Mouse (Mus musculus): ENCODE measurements around the gene Mrvi1. TPM values are rescaled to one million over a fixed set of nuclear protein-coding genes. Genes with fewer than 3 reads are reported as not detected.
A peak's percentile ranks its signal among the peaks of the same experiment; 100 is the strongest.

Gene Mrvi1
- total RNA-seq, 2 experiments from 2014 or later: 0.91 TPM; not detected in 1

DNA sequence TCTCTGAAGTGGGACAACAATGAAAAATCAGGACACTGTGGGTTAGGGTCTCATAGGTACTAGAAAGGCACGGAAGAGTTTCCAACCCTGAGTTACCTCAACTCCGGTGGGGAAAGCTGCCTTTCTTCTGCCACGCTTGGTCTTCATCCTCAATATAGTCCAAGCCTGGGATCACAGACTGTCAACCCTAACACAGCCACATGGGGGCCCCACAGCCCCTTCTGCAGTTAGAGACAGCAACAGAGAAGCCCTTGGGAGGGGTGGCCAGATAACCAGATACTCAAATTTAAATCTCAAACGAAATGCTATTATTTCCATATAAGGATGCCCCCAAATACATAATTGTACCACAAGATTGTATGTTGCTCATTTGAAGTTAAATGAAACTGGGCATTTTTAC is 503 bp upstream of the Mrvi1 start:
- ATAC-seq (replicated peaks; ENCODE audit: poor library complexity): peak; percentile 95

DNA sequence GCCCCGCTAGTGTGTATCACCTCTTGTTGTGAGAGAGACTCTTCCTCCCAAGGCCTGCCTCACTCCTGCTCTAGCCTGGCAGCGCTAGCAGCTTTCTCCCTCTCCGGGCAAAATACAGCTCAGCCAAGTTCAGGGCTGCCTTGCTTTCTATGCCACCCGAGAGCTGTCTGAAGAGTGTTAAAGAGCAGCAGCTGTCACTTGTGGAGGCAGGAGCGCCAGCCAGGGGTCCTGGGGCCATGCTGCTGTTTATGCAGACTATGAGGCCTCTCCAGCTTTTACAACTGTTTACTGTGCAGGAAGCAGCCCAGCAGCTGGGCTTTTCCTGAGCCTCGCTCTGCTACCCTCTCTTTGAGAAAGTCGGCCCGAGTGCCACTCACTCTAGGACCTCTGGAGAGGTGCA is 1.2 kb downstream of the Mrvi1 start:
- no peak for ATAC-seq (replicated peaks; ENCODE audit: poor library complexity)

DNA sequence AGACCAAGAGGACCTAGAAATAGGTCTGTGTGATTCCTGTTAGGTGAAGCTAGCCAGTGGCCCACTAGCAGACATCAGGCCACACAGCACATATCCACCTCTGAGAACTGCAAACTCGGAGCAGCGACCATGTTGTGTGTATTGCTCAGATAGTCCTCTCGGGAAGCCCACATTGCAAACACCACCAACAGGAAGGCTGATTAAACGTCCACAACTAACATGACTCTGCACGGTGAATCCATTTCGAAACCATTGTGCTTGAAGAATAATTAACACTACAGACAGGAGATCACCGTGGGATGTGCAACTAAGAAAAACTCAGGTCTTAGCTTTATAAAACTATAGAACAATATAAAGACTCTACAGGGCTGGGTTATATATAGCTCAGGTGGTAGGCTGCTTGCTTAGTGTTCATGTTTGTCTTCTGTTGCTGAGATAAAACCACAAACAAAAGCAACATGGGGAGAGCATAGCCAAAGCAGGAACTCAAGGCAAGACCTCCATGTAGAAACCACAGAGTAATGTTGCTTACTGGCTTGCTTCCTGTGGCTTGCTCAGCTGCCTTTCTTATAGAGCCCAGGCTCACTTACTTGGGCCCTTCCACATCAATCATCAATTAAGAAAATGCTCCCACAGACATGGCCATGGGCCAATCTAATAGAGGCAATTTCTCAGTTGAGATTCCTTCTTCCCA is 4.4 kb downstream of the Mrvi1 start:
- ATAC-seq (replicated peaks; ENCODE audit: poor library complexity): peak; percentile 46

DNA sequence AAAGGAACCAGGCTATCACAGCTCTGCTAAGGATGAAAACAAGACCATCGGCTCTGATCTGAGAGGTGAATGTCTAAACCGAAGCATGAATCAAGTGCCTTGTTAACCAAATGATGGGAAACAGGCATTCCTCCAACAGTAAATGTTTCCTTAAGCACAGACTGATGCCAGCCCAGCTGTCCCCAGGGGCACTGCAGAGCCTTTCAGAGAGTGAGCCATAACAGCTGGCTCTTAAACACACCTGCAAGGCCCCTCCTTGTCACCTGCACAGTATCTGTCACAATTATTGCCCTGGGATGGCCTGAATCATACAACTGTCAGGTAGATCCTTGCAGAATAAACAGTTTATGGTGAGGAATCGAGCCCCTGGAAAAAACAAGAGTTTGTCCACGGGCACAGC is 8.8 kb downstream of the Mrvi1 start:
- ATAC-seq (replicated peaks; ENCODE audit: poor library complexity): no peak

DNA sequence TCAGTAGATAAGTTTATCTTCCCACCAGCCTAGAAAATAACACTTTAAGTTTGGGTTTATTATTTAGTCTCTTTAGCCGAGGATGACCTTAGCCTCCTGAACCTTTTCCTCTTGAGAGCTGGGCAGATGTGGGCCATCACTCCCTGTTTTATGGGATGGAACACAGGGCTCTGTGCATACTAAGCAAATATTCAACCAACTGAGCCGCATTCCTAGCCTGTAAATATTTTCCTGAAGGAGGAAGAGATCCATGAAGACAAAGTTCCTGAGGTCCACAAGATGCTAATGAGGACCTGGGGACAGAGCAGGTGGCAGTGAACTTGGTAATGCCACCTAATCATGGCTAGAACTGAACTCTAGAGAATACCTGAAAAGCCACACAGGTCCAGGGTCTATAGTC is 9.5 kb downstream of the Mrvi1 start:
- no peak for ATAC-seq (replicated peaks; ENCODE audit: poor library complexity)

DNA sequence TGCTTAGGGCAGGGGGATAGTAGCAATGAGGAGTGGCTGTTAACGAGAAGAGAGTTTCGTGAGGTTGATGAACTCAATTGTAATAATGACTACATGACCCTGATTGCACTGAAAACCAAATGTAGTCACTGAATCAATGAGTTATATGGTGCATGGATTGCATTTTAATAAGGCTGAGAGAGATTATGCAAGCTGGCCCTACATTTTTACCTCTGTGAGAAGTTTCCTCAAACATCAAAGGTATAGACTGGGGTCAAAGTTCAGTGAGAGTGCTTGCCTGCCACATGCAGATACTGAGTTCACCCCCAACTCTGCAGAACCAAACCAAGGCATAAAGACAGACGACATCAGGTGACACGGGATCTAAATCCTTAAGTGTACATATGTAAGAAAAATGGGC is 14.9 kb downstream of the Mrvi1 start:
- ATAC-seq (replicated peaks; ENCODE audit: poor library complexity): no peak

DNA sequence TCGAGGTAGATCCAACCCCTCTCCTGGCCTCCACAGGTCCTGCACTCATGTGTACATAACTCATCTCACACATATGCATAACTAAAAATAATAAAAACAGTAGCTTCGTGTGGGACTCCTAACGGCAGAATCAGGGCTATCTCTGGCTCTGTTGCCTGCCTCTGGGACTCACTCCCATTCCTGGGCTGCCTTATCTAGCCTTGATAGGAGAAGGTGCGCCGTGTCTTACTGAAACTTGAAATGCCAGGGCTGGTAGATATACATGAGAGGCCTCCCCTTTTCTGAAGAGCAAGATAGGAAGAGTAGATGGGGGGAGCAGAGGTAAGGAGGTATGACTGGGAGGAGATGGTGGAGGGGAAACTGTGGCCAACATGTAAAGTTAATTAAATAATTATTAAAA is 15.4 kb downstream of the Mrvi1 start:
- ATAC-seq (replicated peaks; ENCODE audit: poor library complexity): no peak

DNA sequence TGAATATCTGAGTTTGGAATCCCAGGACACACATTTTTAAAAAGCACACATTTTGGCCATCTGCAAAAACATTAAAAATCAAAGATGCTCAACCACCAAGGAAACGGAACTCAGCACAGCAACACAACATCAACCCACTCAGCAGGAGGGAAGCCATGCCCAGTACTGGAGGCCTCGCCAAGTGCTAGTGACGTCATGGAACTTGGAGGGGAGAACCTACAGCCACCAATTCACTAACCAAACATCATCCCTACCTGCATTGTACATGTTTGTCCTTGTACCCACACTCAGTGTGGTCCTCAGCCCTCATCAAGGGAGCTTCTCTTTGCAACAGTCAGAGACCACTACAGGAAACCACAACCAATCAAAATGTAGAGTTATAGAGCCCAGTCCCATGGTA is 16.9 kb downstream of the Mrvi1 start:
- no peak for ATAC-seq (replicated peaks; ENCODE audit: poor library complexity)

DNA sequence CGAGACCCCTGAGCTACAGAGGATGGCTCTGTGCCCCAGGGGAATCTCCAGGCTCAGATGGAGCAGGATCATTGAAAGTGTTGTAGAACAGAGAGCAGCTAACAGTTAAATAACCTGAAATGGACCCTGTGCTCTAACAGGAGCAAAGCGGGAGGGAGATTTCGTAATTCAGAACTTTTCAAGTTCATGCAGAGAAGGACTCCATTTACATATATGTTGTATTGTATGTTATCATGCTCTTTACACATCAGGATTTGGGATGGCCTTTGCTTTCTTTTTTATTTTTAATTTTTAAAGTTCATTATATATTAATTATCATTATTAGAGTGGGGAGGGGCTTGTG is 18.6 kb downstream of the Mrvi1 start:
- ATAC-seq (replicated peaks; ENCODE audit: poor library complexity): 0 out of 2 replicates have a peak, but pooled peaks have one; percentile 4

DNA sequence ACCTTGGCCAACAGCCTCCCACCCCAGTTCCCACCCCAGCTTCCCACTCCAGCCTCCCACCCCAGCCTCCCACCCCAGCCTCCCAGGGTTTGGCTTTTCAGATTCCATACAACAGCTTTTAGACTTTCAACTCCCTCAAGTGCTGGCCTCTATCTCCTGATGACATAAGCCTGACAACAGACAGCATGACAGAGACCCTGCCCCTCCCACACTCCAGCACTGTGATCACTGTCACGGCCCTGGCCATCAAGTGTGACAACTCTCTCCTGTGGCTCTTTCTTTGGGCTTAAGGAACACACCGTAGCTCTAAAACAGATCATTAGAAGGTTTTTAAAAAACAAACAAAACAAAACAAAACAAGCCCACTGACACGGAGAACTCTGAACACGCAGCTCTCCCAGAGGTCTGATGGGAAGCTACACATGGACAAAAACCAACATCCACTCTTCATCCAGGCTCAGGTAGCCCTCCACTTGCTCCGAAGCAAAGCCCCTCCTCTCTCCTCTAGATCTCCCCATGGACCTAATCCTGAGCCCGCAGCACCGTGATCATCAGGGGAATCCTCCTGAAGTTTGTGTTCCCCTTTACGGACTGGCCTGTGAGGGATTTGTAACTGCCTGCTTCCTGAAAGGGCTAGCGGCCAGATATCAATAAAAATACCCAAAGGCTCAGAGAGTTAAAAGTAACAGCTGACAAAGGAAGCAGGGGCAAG is 19.2 kb downstream of the Mrvi1 start:
- peak; percentile 50 for ATAC-seq (replicated peaks; ENCODE audit: poor library complexity)

DNA sequence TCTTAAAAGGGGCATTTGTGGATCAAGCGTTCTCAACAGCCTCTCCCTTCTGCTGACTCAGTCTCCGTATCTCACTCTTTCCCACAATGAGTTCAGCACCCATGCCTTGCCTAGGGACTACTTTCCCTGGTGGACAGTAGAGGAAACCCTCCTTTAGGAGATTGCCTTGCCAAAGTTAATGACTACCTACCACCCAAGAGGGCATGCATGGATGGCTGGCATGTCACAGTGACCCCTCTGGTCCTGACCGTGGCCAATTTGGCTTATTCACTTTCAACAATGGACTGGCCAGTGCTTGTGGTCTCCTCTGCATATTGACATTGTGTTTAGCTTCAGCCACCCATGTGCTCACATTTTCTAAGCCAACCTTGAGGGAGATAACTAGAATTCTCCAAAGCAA is 19.8 kb downstream of the Mrvi1 start:
- no peak for ATAC-seq (replicated peaks; ENCODE audit: poor library complexity)

DNA sequence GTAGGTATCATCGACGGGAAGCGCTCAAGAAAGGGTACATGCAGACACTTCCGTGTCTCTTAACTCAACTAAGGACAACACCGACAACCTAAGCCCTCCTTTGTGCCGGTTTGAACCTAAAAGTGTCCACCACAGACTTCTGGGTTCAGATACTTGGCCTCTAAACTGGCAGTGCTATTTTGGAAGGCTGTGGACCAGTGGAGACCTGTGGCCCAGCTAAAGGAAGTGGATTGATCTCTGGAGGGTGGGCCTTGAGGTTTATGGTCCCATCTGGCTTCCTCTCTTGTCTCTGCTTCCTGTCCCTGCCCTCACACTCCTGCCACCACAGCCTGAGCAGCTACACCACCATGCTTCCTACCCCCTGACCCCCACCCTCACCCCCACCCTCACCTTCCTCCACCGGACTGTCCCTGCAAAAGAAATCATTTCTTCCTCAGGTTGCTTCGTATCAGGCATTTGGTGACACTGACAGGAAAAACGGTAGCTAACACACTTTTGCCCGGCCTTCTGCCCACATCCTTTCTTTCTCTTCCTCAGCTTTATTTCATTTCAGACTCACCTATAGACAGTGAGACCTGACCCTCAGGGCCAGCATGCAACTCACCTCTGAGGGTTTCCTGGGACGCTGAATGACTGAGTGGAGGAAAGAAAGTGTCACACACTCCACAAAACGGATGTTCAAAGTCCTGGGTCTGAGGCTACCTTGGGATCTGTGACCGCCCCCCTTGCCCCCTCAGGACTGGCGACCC is 25.7 kb downstream of the Mrvi1 start:
- peak; percentile 76 for ATAC-seq (replicated peaks; ENCODE audit: poor library complexity)

DNA sequence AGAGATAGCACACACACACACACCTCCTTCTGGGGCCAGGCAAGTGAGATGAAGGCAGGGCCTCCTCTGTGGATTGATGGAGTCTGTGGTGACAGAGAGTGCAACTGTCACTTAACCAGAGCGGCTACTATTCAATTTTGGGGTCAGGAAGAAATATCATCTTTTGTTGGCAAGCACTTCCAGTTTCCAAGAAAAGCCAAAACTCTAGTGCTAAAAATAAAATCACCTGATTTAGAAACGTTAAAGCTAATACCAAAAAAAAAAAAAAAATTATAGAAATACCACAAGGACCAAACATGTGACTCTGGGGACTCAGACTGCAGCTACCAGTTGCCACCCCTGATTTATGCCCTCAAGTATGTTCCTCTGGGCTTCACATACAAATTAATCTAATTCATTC is 26.7 kb downstream of the Mrvi1 start:
- ATAC-seq (replicated peaks; ENCODE audit: poor library complexity): no peak

DNA sequence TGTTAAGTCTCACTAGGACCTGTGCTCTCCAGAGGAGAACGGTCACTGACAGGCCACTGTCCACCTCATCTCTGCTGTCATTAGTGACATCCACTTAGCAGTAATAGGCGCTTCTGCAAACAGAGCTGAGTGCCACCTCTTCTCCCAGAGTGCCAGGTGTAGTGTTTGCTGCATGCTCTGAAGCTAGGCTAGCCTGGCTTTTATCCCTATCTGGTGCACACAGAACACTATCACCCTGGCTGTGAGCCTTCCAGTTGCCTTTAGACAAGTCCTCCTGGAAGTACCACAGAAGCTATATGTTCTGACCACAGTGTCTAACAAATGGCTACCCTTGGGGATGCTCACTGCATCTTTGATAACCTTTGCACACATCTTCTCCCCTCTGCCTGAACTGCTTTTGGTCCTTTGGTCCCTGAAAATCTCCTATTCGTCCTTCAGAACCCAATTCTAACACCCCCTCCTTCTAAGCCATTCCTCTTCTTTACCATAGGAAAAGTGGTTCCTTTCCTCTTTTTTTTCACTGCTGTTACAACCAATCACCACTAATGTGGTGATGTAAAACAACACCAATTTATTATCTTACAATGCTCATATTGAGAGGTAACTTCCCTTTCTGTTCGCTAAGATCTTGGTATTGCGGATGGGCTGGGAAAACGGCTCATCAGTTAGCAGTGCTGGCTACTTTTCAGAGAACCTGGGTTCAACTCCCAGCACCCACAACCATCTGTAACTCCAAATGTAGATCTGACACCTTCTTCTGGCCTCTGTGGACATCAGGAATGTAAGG is 28.0 kb downstream of the Mrvi1 start:
- no peak for ATAC-seq (replicated peaks; ENCODE audit: poor library complexity)

DNA sequence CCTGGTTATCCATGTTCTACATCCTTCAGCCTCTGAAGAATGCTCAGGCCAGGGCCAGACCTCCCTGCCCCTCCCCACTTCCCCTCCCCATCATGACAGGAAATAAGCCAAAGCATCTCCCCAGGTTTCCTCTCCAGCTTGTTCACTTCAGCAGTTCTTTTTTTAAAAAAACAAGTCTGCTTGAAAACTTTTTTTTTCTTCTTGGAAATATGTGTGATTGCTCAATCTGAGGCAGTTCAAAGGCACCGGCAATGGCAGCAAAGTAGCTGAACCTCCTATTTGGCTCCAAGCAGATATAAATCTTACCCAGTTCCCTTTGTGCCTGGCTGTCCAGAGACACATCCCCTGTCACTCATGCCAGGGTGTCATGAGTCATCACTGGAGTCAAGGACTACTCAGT is 29.1 kb downstream of the Mrvi1 start:
- peak; percentile 15; the same call in 1 of the 2 replicates for ATAC-seq (replicated peaks; ENCODE audit: poor library complexity)

DNA sequence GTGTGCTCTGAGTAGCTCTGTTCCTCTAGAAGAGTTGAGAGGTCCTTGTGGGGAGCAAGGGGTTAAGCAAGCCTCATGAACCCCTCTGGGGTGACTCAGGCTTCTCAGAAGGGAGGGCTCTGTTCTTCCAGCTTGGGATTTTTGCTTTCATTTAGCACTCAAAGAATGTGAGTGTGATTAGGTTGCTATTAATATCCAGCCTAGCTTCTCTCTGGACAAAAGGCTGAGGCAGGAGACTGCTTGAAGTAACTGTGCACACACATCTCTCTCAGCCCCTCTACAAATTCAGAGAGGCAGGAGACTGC is 31.7 kb downstream of the Mrvi1 start:
- ATAC-seq (replicated peaks; ENCODE audit: poor library complexity): no peak

DNA sequence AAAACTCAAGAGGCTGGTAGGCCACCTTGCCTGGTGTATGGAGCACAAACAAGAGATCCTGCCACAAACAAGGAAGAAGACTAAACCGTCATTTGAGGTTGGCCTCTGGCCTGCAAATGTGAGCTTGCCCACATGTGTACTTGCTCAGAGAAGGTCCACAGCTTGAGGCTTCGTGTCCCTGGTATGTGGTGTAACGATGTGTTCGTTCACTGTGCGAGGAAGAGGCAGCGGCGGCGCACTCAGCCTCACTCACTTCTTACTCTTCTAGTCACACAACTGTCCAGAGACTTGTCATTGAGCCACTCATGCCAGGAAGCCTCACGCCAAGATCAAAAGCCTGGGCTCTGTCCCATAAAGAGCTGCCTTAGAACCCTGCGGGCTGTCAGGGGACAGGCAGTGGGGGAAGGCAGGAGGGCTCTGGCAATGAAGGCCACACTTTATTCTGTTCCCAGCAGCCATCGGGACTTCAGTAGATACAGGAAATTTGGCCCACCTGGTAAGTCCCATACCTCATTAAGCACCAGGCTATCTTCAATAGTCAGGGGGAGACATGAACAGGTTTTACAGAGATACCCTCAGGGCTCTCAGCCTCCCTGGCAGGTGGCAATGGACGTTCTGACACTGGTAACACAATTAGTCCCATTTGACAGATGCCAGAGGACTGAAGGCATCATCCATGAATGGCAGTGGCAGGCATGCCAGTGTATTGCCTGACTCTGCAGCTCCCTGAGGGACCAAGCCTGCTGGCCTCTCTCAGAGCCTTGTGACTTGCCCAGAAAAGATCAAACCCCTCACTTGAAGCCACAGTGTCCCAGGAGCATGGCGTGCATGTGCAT is 32.3 kb downstream of the Mrvi1 start:
- ATAC-seq (replicated peaks; ENCODE audit: poor library complexity): no peak

DNA sequence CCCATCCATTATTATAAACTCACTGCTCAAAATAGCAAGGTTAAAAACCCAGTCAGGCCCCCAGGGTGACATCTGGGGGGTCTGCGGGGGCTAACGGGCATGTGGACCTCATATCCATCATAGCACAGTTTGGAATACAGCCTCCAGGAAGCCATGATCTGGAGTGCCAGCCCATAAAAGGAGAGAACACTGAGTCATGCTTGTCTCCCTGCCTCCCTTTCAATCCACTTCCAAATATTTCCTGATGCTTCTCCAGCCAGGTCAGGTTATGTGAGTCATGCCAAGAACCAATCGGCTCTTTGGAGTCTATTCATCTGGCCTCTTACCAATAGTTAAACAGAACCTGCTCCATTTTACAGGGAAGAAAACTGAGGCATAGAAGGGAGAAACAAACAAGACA is 33.7 kb downstream of the Mrvi1 start:
- ATAC-seq (replicated peaks; ENCODE audit: poor library complexity): no peak

DNA sequence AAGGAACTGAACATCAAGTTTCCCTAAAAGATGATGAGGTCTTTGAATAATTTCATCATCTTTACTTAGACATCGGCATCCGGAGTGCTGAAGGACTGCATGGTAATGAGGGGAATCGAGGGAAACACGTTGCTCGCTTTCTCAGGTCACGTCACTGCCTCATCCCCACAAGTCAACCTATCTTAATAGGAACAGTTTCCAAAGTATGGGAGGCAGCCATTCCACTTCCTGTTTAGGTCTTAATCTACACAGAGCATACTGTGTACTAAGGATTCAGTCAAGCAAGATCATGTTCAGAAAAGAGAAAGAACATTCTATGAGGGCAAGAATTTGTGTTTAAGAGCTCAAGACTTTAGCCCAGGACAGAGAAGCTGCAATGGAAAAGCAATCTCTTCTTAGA is 34.6 kb downstream of the Mrvi1 start:
- ATAC-seq (replicated peaks; ENCODE audit: poor library complexity): no peak

DNA sequence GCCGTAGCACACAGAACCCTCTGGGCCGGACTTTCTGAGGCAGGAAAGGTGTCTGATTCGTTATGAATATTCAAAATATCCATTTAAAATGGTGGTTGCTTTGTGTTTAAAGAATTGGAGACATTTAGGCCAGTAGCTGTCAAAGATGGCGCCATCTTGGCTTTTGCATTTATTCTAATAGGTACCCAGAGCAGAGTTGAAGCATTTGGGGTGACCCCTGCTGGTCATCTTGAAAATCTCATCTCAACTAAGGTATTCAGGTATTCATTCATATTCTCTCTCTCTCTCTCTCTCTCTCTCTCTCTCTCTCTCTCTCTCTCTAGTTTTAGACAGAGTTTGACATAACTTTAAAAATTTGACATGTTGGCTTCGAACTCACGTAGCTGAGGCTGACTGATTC is 35.5 kb downstream of the Mrvi1 start:
- peak; percentile 79 for ATAC-seq (replicated peaks; ENCODE audit: poor library complexity)

DNA sequence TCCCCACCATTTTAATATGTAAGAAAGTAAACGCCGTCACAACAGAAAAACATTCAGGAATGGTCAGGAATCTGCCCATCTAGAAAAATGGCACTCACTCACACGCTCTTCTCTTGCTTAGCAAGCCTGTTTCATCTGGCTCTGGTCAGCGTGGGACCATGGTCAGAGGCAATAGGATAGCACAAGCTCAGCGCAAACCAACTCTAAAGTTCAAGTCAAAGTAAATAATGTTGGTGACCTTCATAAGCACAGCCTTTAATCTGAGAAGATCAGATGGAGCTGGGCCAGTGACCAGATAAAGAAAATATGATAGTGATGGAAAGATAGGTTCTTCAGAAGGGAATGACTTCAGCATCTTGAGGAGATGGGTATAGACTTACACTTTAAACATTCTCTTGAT is 37.9 kb downstream of the Mrvi1 start:
- no peak for ATAC-seq (replicated peaks; ENCODE audit: poor library complexity)
